Mouse (Mus musculus) myocyte (in vitro differentiated cells): ENCODE results near the gene Rbm34. TPM values are rescaled to one million over a fixed set of nuclear protein-coding genes. Genes with fewer than 3 reads are reported as not detected.

Experiments
- H3K27me3 ChIP-seq: one replicate; pipeline ENCODE4 v1.6.1; 2011; ENCODE audit not compliant: control insufficient read depth, insufficient read depth, insufficient read length
- H3K36me3 ChIP-seq: one replicate; pipeline ENCODE4 v1.6.1; 2011; ENCODE audit not compliant: control insufficient read depth, insufficient read depth
- H3K4me2 ChIP-seq: one replicate; pipeline ENCODE4 v1.6.1; 2011; ENCODE audit warnings: low read depth, control low read depth
- H3K4me3 ChIP-seq: one replicate; pipeline ENCODE4 v1.5.1; 2011; ENCODE audit warnings: mild to moderate bottlenecking, control low read depth, moderate library complexity
- H3K79me2 ChIP-seq: one replicate; pipeline ENCODE4 v1.6.1; 2011; ENCODE audit not compliant: control insufficient read depth, insufficient read depth
- H3ac ChIP-seq: one replicate; pipeline ENCODE4 v1.6.1; 2011; ENCODE audit not compliant: control insufficient read depth, insufficient read length
- CEBPB ChIP-seq: IDR thresholded peaks from 2 replicates; pipeline ENCODE4 v1.6.1; 2011; ENCODE audit warnings: mild to moderate bottlenecking, moderate library complexity; ENCODE audit not compliant: poor library complexity, insufficient read depth, severe bottlenecking
- E2F4 ChIP-seq: IDR thresholded peaks from one replicate; pipeline ENCODE4 v1.6.1; 2011; ENCODE audit warnings: mild to moderate bottlenecking, control low read depth, moderate library complexity; ENCODE audit not compliant: insufficient read depth
- MAX ChIP-seq: IDR thresholded peaks from one replicate; pipeline ENCODE4 v1.6.1; 2011; ENCODE audit warnings: low read depth, mild to moderate bottlenecking, control low read depth
- MYOD1 ChIP-seq, 3 experiments: IDR thresholded peaks; one replicate each; pipeline ENCODE4 v1.6.1; 2011; ENCODE audit warnings: control low read depth in 2 of 3, low read depth in 2 of 3, mild to moderate bottlenecking in 2 of 3, moderate library complexity in 1 of 3; ENCODE audit not compliant: insufficient read length in 2 of 3, control insufficient read depth in 1 of 3
- MYOG ChIP-seq, 3 experiments: IDR thresholded peaks; one replicate each; pipeline ENCODE4 v1.6.1; 2011; ENCODE audit warnings: control low read depth in 2 of 3, low read depth in 2 of 3, mild to moderate bottlenecking in 2 of 3; ENCODE audit not compliant: insufficient read length in 2 of 3, control insufficient read depth in 1 of 3, insufficient read depth in 1 of 3
- POLR2A ChIP-seq: IDR thresholded peaks from one replicate; pipeline ENCODE4 v1.6.1; 2011; ENCODE audit warnings: low read depth, mild to moderate bottlenecking, control low read depth, moderate library complexity; ENCODE audit not compliant: insufficient read length
- POLR2AphosphoS2 ChIP-seq: IDR thresholded peaks from one replicate; pipeline ENCODE4 v1.6.1; 2011; ENCODE audit warnings: low read depth, control low read depth; ENCODE audit not compliant: insufficient read length
- REST ChIP-seq: IDR thresholded peaks from one replicate; pipeline ENCODE4 v1.6.1; 2011; ENCODE audit warnings: mild to moderate bottlenecking, control low read depth, moderate library complexity; ENCODE audit not compliant: insufficient read depth, insufficient read length
- SRF ChIP-seq: IDR thresholded peaks from one replicate; pipeline ENCODE4 v1.6.1; 2011; ENCODE audit warnings: low read depth; ENCODE audit not compliant: control insufficient read depth, insufficient read length
- TCF12 ChIP-seq: IDR thresholded peaks from one replicate; pipeline ENCODE4 v1.6.1; 2011; ENCODE audit warnings: mild to moderate bottlenecking, control low read depth; ENCODE audit not compliant: poor library complexity, insufficient read depth, severe bottlenecking
- TCF3 ChIP-seq: IDR thresholded peaks from one replicate; pipeline ENCODE4 v1.6.1; 2011; ENCODE audit warnings: low read depth, control low read depth; ENCODE audit not compliant: insufficient read length
- USF1 ChIP-seq: IDR thresholded peaks from one replicate; pipeline ENCODE4 v1.6.1; 2011; ENCODE audit warnings: low read depth, mild to moderate bottlenecking, control low read depth, moderate library complexity
- polyA plus RNA-seq: library from polyadenylated mRNA; unstranded; fragments of >200 nt; fragmentation: generic; extraction: Trizol; gene quantifications from one replicate; pipeline ENCODE4 v1.2.1, GENCODE M21; 2012; ENCODE audit warnings: missing spikeins

The Rbm34 gene
- polyA plus RNA-seq, result 4.9 TPM

DNA sequence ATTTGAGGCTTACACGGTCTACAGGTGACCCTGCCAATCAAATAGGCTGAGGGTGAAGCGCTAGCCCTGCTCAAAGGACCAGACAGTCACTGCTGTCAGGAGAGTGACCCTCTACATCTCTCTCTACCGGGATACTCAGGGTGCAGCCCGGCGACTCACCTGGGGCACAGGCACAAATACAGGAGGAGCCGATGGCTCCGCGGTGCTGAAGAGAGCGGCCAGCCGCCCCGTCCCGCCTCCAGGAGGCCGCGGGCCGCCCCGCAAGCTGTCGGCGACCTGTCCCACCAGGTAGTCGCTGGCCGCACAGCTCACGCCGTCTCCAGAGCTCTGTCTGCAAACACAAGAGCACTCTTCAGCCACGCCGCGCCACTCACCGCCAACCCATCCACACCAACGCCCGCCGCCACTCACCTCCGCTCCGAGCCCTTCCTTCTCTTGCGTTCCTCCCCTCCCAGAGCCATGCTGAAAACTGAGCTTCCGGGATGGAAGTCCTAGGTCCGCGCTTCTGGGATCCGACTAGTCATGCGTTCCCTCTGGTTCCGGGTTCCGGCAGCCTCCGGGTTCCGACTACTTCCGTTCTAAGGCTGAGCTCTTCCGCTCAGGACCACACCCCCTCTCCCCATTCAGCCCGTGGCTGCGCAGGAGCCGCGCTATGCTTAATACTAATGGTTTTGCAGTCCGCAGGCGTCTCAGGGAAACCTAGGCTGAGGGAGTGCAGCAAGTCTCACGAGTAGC is at the start of gene Rbm34:
TSS of gene Rbm34 (minus strand) at position 493 of the 735 bp plus-strand sequence.
- Histone ChIP-seq H3K4me2 (peak within 1 kb of the TSS; percentile 95), H3K36me3 (peaks cover 9% of the 10 kb centered on the region), H3K4me3 (peak within 1 kb of the TSS; percentile 66), H3ac (peak within 1 kb of the TSS; percentile 51), H3K79me2 (peaks cover 25% of the 10 kb centered on the region), H3K27me3 (no peaks in the 10 kb centered on the region)
- TF ChIP-seq TCF3 (no peak), USF1 (no peak), REST (no peak), TCF12 (no peak), POLR2AphosphoS2 (peak; percentile 89), MYOG (IDR thresholded peaks at IDR 0.05; ENCODE audit: control insufficient read depth in 1 of 3, insufficient read depth in 1 of 3, insufficient read length in 2 of 3, low read depth in 2 of 3) (peak in 1 of 3 experiments; percentile 41), SRF (no peak), MYOD1 (IDR thresholded peaks at IDR 0.05; ENCODE audit: control insufficient read depth in 1 of 3, insufficient read length in 2 of 3, low read depth in 2 of 3) (peak in 2 of 3 experiments; percentile 58 to 68), POLR2A (peak; percentile 79), E2F4 (no peak), MAX (no peak), CEBPB (no peak)

- no peaks in the 10 kb centered on the region for H3K36me3 ChIP-seq
- H3K4me3 ChIP-seq, result no peak overlapping the region
- no peaks in the 10 kb centered on the region for H3K27me3 ChIP-seq
- no peaks in the 10 kb centered on the region for H3K79me2 ChIP-seq
- H3ac ChIP-seq, result no peak overlapping the region
- no peak overlapping the region for H3K4me2 ChIP-seq
- TF ChIP-seq USF1 (no peak), CEBPB (no peak), POLR2A (no peak), MAX (no peak), TCF3 (no peak), MYOD1 (IDR thresholded peaks at IDR 0.05; ENCODE audit: control insufficient read depth in 1 of 3, insufficient read length in 2 of 3, low read depth in 2 of 3) (no peak), MYOG (IDR thresholded peaks at IDR 0.05; ENCODE audit: control insufficient read depth in 1 of 3, insufficient read depth in 1 of 3, insufficient read length in 2 of 3, low read depth in 2 of 3) (no peak), POLR2AphosphoS2 (no peak), TCF12 (no peak), E2F4 (no peak), SRF (no peak), REST (no peak)
Measured at GRCm38 (mm10) chr8:127011668-127012067, 40.8 kb upstream of the Rbm34 start.

DNA sequence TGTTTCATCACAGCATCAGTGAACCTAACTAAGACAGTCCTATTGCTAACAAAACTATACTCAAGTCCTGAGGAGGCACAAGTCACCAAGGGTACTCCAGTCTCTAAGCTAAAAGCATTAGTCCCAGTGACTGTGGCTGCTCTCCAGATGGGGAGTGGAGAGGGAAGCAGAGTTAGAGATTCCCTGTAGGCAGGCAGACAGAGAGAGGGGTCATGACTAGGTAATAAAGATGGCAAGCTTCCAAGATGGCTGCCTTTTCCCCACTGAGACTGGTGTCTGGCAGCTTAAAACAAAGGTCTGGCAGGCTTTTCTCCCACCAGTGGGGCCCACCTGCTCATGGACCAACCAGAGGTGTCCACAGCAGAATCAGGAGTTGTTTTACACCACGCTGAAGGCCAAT is 23.6 kb upstream of the Rbm34 start:
- no peak overlapping the region for H3K4me3 ChIP-seq
- no peak for TF ChIP-seq MYOD1 (IDR thresholded peaks at IDR 0.05; ENCODE audit: control insufficient read depth in 1 of 3, insufficient read length in 2 of 3, low read depth in 2 of 3)
- TF ChIP-seq REST, result no peak
- no peak for TF ChIP-seq TCF12
- no peak for TF ChIP-seq MYOG (IDR thresholded peaks at IDR 0.05; ENCODE audit: control insufficient read depth in 1 of 3, insufficient read depth in 1 of 3, insufficient read length in 2 of 3, low read depth in 2 of 3)
- no peak for TF ChIP-seq SRF
- no peak for TF ChIP-seq POLR2A
- TF ChIP-seq E2F4, result no peak
- TF ChIP-seq CEBPB, result no peak
- H3K36me3 ChIP-seq, result no peaks in the 10 kb centered on the region
- no peak overlapping the region for H3K4me2 ChIP-seq
- no peak overlapping the region for H3ac ChIP-seq
- H3K79me2 ChIP-seq, result no peaks in the 10 kb centered on the region
- H3K27me3 ChIP-seq, result no peaks in the 10 kb centered on the region

DNA sequence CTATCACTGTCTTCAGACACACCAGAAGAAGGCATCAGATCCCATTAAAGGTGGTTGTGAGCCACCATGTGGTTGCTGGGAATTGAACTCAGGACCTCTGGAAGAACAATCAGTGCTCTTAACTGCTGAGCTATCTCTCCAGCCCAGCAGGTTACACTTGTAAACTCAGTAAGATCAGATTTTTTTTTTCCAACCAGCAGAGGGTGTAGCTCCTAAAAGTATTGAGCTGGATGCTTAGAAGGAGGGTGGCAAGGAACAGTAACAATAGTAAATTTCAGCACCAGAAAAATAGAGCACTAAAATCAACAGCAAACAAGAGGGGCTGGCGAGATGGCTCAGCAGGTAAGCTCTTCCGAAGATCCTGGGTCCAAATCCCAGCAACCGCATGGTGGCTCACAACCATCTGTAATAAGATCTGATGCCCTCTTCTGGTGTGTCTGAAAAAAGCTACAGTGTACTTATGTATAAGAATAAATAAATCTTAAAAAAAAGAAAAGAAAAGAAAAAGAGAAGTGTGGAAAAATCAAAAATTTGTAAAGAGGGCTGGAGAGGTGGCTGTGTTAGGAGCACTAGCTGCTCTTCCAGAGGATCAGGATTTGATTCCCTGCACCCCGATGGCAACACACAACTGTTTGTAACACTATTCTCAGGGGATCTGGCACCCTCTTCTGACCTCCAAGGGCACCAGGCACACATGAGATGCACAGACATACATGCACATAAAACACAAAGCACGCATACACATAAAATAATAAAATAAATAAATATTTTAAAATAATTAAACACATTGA is 18.7 kb upstream of the Rbm34 start:
- no peaks in the 10 kb centered on the region for H3K36me3 ChIP-seq
- TF ChIP-seq MAX (no peak), CEBPB (no peak), TCF12 (no peak), E2F4 (no peak)
- H3K4me2 ChIP-seq, result no peak overlapping the region
- H3K79me2 ChIP-seq, result no peaks in the 10 kb centered on the region
- H3K27me3 ChIP-seq, result no peaks in the 10 kb centered on the region
- no peak overlapping the region for H3K4me3 ChIP-seq
- no peak overlapping the region for H3ac ChIP-seq
